Comparison of ENCODE assay signal across 12 mouse cellular contexts in genomic region chr2:143918831-143919502, GRCm38 (mm10). TPM values are rescaled to one million over a fixed set of nuclear protein-coding genes. Genes with fewer than 3 reads are reported as not detected.
DNase-seq lines count a peak whose midpoint lies in the region; ATAC-seq and TF ChIP-seq lines count a peak whose summit lies in the region.
"Had no signal": no experiment of that assay in that cellular context is flagged by ENCODE, and none has a peak within 500 bp of the region (broad histone marks: within the 10 kb centered on the region; RNA-seq: fewer than 3 reads in every experiment).

No protein-coding gene starts in this region.

- peak overlapping the region; percentile 42 for H3K9ac ChIP-seq in heart, embryonic 14.5 days (ENCODE audit: low read length)
- H3K9ac ChIP-seq in intestine, postnatal 0 days (ENCODE audit: low read depth, low read length), result no peak overlapping the region
- H3K9ac ChIP-seq: neural tube, embryonic 13.5 days had no signal

- no peaks in the 10 kb centered on the region for H3K27me3 ChIP-seq in heart, embryonic 14.5 days (ENCODE audit: control insufficient read depth, insufficient read depth, low read length)
- no peaks in the 10 kb centered on the region for H3K27me3 ChIP-seq in megakaryocyte, embryonic 14.5 days (replicated peaks)
- no peaks in the 10 kb centered on the region for H3K27me3 ChIP-seq in intestine, postnatal 0 days (replicated peaks; ENCODE audit: control insufficient read depth, insufficient read depth, low read length)
- H3K27me3 ChIP-seq: neural tube, embryonic 13.5 days had no signal

- no peak for DNase-seq in heart, adult 8-10 months (ENCODE audit: low spot score)
- no peak for DNase-seq in c-Kit-positive CD71-positive TER-119-positive erythroid progenitor cells, embryonic 14.5 days (ENCODE audit: low spot score)
- DNase-seq in layer of hippocampus, adult 8-10 months (ENCODE audit: low spot score in 2 of 2), result no peak
- DNase-seq: adrenal gland, adult 2 months; cerebellum, adult 9-11 months; thymus, postnatal 14 days had no signal

- no peak overlapping the region for H3K4me3 ChIP-seq in heart, embryonic 14.5 days (ENCODE audit: control insufficient read depth in 1 of 2, insufficient read depth in 1 of 2, low read depth in 1 of 2, low read length in 2 of 2)
- H3K4me3 ChIP-seq in megakaryocyte, embryonic 14.5 days (replicated peaks), result peak overlapping the region; percentile 24
- H3K4me3 ChIP-seq in intestine, postnatal 0 days (ENCODE audit: low read depth, low read length), result no peak overlapping the region
- H3K4me3 ChIP-seq: neural tube, embryonic 13.5 days had no signal

- peak overlapping the region; percentile 63 for H3K4me2 ChIP-seq in heart, embryonic 14.5 days (ENCODE audit: low read length)
- H3K4me2 ChIP-seq in intestine, postnatal 0 days (replicated peaks; ENCODE audit: low read depth), result 0 out of 2 replicates have a peak overlapping the region, but pooled peaks have one; percentile 9

- ATAC-seq in heart, embryonic 14.5 days (ENCODE audit: insufficient number of reproducible peaks, insufficient read depth, low FRiP score, low read depth), result no peak
- ATAC-seq in megakaryocyte, adult 5-6 weeks (ENCODE audit: poor library complexity, severe bottlenecking), result no peak
- ATAC-seq in intestine, postnatal 0 days, result no peak
- ATAC-seq: hindbrain, embryonic 16.5 days had no signal

- peak; percentile 43; the same call in 1 of the 2 replicates for TF ChIP-seq CTCF in intestine, postnatal 0 days (IDR thresholded peaks at IDR 0.05; ENCODE audit: low read depth)

- no peaks in the 10 kb centered on the region for H3K9me3 ChIP-seq in heart, embryonic 14.5 days (ENCODE audit: control insufficient read depth, low read length)
- H3K9me3 ChIP-seq in megakaryocyte, embryonic 14.5 days, result no peaks in the 10 kb centered on the region
- H3K9me3 ChIP-seq in intestine, postnatal 0 days (ENCODE audit: control insufficient read depth), result no peaks in the 10 kb centered on the region
- H3K9me3 ChIP-seq: neural tube, embryonic 13.5 days had no signal

- no peaks in the 10 kb centered on the region for H3K36me3 ChIP-seq in heart, embryonic 14.5 days (ENCODE audit: control insufficient read depth, insufficient read depth, low read length)
- H3K36me3 ChIP-seq in megakaryocyte, embryonic 14.5 days (replicated peaks; ENCODE audit: low read length), result peaks cover 2% of the 10 kb centered on the region
- H3K36me3 ChIP-seq in intestine, postnatal 0 days (ENCODE audit: control insufficient read depth, insufficient read depth), result no peaks in the 10 kb centered on the region
- H3K36me3 ChIP-seq: neural tube, embryonic 13.5 days had no signal

- H3K4me1 ChIP-seq in heart, embryonic 14.5 days (ENCODE audit: control insufficient read depth in 2 of 2, insufficient read depth in 2 of 2, low read length in 2 of 2), result peaks cover 5 to 47% of the 10 kb centered on the region in 2 experiments
- peaks cover 52% of the 10 kb centered on the region for H3K4me1 ChIP-seq in megakaryocyte, embryonic 14.5 days
- peaks cover 12% of the 10 kb centered on the region; the same call in 1 of the 2 replicates for H3K4me1 ChIP-seq in intestine, postnatal 0 days (replicated peaks; ENCODE audit: control insufficient read depth, insufficient read depth, low read length)

- peak overlapping the region in 1 of 2 experiments; percentile 37; a peak in 2 of 4 replicates for H3K27ac ChIP-seq in heart, embryonic 14.5 days (replicated peaks in 1 of 2; ENCODE audit: control insufficient read depth in 1 of 2, insufficient read depth in 1 of 2, low read depth in 2 of 2, low read length in 2 of 2)
- H3K27ac ChIP-seq in intestine, postnatal 0 days (ENCODE audit: low read depth, low read length), result no peak overlapping the region
- H3K27ac ChIP-seq: neural tube, embryonic 13.5 days had no signal

- WGBS in heart, embryonic 14.5 days, result 27% methylated on average over 4 of the region's 4 CpGs
- whole genome bisulfite sequencing in intestine, postnatal 0 days, result 51% methylated on average over 4 of the region's 4 CpGs

RNA-seq across cellular contexts. Expression of gene Dstn, which starts 3.8 kb away (rescaled TPM):
- 1,027 and 1,036 TPM in 2 replicates for polyA plus RNA-seq in heart, embryonic 14.5 days (2014; fragmentation: Nextera tagmentation; extraction: Ambion mirVana)
- total RNA-seq in heart, adult 8-10 months (2022), result 100 to 1,000 TPM; 129 to 151 (median 143) TPM
- 3.6 and 18.3 TPM in 2 replicates for polyA plus RNA-seq in megakaryocyte, embryonic 14.5 days (2012; ENCODE audit: insufficient read depth, low replicate concordance)
- total RNA-seq in megakaryocyte, adult 5-6 weeks (2015), result 379 and 399 TPM in 2 replicates
- 518 and 538 TPM in 2 replicates for total RNA-seq in megakaryocyte, adult 5-6 weeks (2017)
- polyA plus RNA-seq in intestine, postnatal 0 days (2015; fragmentation: Nextera tagmentation; extraction: Ambion mirVana), result 801 and 835 TPM in 2 replicates
- total RNA-seq in layer of hippocampus, adult 8-10 months (2022), result 100 to 1,000 TPM; 176 to 193 (median 185) TPM

RNA-seq across cellular contexts. Expression of gene Bfsp1, which starts 56.0 kb away (rescaled TPM):
- polyA plus RNA-seq in heart, embryonic 14.5 days (2014; fragmentation: Nextera tagmentation; extraction: Ambion mirVana), result 2.1 and 2.2 TPM in 2 replicates
- total RNA-seq in heart, adult 8-10 months (2022), result under 1 TPM in 3 of 4 experiments, not detected in 1; 0.16 to 0.47 (median 0.17) TPM
- 0.31 TPM in 1 of 2 replicates, not detected in the other for polyA plus RNA-seq in megakaryocyte, embryonic 14.5 days (2012; ENCODE audit: insufficient read depth, low replicate concordance)
- 0.41 TPM in 1 of 2 replicates, not detected in the other for total RNA-seq in megakaryocyte, adult 5-6 weeks (2015)
- 0.73 and 0.99 TPM in 2 replicates for total RNA-seq in megakaryocyte, adult 5-6 weeks (2017)
- 4.5 and 5.3 TPM in 2 replicates for polyA plus RNA-seq in intestine, postnatal 0 days (2015; fragmentation: Nextera tagmentation; extraction: Ambion mirVana)
- 1 to 10 TPM; 1.2 to 3.0 (median 1.9) TPM for total RNA-seq in layer of hippocampus, adult 8-10 months (2022)
